Mouse (Mus musculus) intestine, embryonic 14.5 days (tissue): ENCODE data around the gene Orc1. TPM values are rescaled to one million over a fixed set of nuclear protein-coding genes. Genes with fewer than 3 reads are reported as not detected.

Experiments used
- ATAC-seq: fragments of 200-750 bp; cut with Nextera tagmentation; replicated peaks from 2 replicates; pipeline ENCODE4 v1.8.0; 2017; ENCODE audit warnings: low read depth, moderate number of reproducible peaks, moderate TSS enrichment, moderate library complexity; ENCODE audit not compliant: low FRiP score, low TSS enrichment
- DNase-seq: peaks from one replicate; pipeline ENCODE4 v3.0.0-alpha.2; 2018; ENCODE audit warnings: low spot score
- H3K27ac ChIP-seq: fragments of 300-500 bp; sonication (generic); 2 replicates; pipeline ENCODE4 v1.5.1; 2014; ENCODE audit warnings: low read depth, mild to moderate bottlenecking, control low read depth
- H3K27me3 ChIP-seq: fragments of 300-500 bp; sonication (generic); replicated peaks from 2 replicates; pipeline ENCODE4 v1.6.1; 2014; ENCODE audit warnings: low read length, control low read depth; ENCODE audit not compliant: control insufficient read depth, insufficient read depth
- H3K36me3 ChIP-seq: fragments of 300-500 bp; sonication (generic); 2 replicates; pipeline ENCODE4 v1.6.1; 2014; ENCODE audit warnings: low read length, control low read depth; ENCODE audit not compliant: control insufficient read depth, insufficient read depth
- H3K4me1 ChIP-seq: fragments of 300-500 bp; sonication (generic); replicated peaks from 2 replicates; pipeline ENCODE4 v1.6.1; 2014; ENCODE audit warnings: low read length, control low read depth, mixed read lengths; ENCODE audit not compliant: control insufficient read depth, insufficient read depth
- H3K4me2 ChIP-seq: fragments of 300-500 bp; sonication (generic); 2 replicates; pipeline ENCODE4 v1.6.1; 2014; ENCODE audit warnings: low read length
- H3K4me3 ChIP-seq: fragments of 300-500 bp; sonication (generic); 2 replicates; pipeline ENCODE4 v1.5.1; 2014; ENCODE audit warnings: low read depth, low read length, control low read depth, mixed read lengths
- H3K9ac ChIP-seq: fragments of 300-500 bp; sonication (generic); 2 replicates; pipeline ENCODE4 v1.6.1; 2014; ENCODE audit warnings: mild to moderate bottlenecking, low read length
- H3K9me3 ChIP-seq: fragments of 300-500 bp; sonication (generic); 2 replicates; pipeline ENCODE4 v1.6.1; 2016; ENCODE audit warnings: low read length, control low read depth; ENCODE audit not compliant: control insufficient read depth
- WGBS: fragments of 180-500 bp; shearing (Covaris S2); extraction: QIAGEN DNeasy Blood & Tissue Kit; methylation state at CpG from one replicate; pipeline ENCODE4 v1.1.7; 2014; 5-methylcytosine and 5-hydroxymethylcytosine counted together
- polyA plus RNA-seq: library from polyadenylated mRNA; unstranded; fragments of >200 nt; fragmentation: Nextera tagmentation; extraction: Ambion mirVana; gene quantifications from 2 replicates; pipeline ENCODE4 v1.2.1, GENCODE M21; 2014

Orc1 gene
- polyA plus RNA-seq, 1 experiment from 2014 or later: 12.6 TPM

GRCm38 (mm10) chr4:108629363-108629880 is 50.2 kb downstream of the Orc1 start:
- H3K27ac ChIP-seq: no peak overlapping the region
- no peak for ATAC-seq

GRCm38 (mm10) chr4:108630096-108630495 is 50.9 kb downstream of the Orc1 start:
- ATAC-seq (no peak), DNase-seq (no peak)
- Histone ChIP-seq H3K4me1 (no peaks in the 10 kb centered on the region), H3K27me3 (no peaks in the 10 kb centered on the region), H3K36me3 (peaks cover 96% of the 10 kb centered on the region), H3K27ac (no peak overlapping the region), H3K9ac (no peak overlapping the region), H3K9me3 (no peaks in the 10 kb centered on the region), H3K4me2 (no peak overlapping the region), H3K4me3 (no peak overlapping the region)
- 87% methylated on average over 9 of the region's 9 CpGs for WGBS

More at GRCm38 (mm10) chr4:108629363-108629880, 50.2 kb downstream of the Orc1 start:
- Histone ChIP-seq H3K4me1 (no peaks in the 10 kb centered on the region), H3K4me3 (no peak overlapping the region), H3K4me2 (no peak overlapping the region), H3K27me3 (no peaks in the 10 kb centered on the region), H3K36me3 (peaks cover 96% of the 10 kb centered on the region), H3K9me3 (no peaks in the 10 kb centered on the region), H3K9ac (no peak overlapping the region)
- WGBS: 93% methylated on average over 7 of the region's 7 CpGs
- no peak for DNase-seq

GRCm38 (mm10) chr4:108631616-108632015 is 52.4 kb downstream of the Orc1 start:
- DNase-seq (no peak), ATAC-seq (no peak)
- H3K4me2 ChIP-seq: no peak overlapping the region
- H3K9me3 ChIP-seq: no peaks in the 10 kb centered on the region
- peaks cover 85% of the 10 kb centered on the region for H3K36me3 ChIP-seq
- WGBS: 92% methylated on average over 4 of the region's 4 CpGs
- H3K4me3 ChIP-seq: no peak overlapping the region
- H3K9ac ChIP-seq: no peak overlapping the region
- no peak overlapping the region for H3K27ac ChIP-seq
- no peaks in the 10 kb centered on the region for H3K27me3 ChIP-seq
- H3K4me1 ChIP-seq: no peaks in the 10 kb centered on the region

- ATAC-seq (no peak), DNase-seq (no peak)
- Histone ChIP-seq H3K9ac (no peak overlapping the region), H3K9me3 (no peaks in the 10 kb centered on the region), H3K27me3 (no peaks in the 10 kb centered on the region), H3K36me3 (peaks cover 79% of the 10 kb centered on the region), H3K27ac (no peak overlapping the region), H3K4me3 (no peak overlapping the region), H3K4me1 (no peaks in the 10 kb centered on the region), H3K4me2 (no peak overlapping the region)
- WGBS: 81% methylated on average over 12 of the region's 12 CpGs
Observed at GRCm38 (mm10) chr4:108633703-108634102, 54.5 kb downstream of the Orc1 start.

GRCm38 (mm10) chr4:108634696-108635095 is 55.5 kb downstream of the Orc1 start:
- Histone ChIP-seq H3K4me2 (no peak overlapping the region), H3K4me3 (no peak overlapping the region), H3K9me3 (no peaks in the 10 kb centered on the region), H3K27me3 (no peaks in the 10 kb centered on the region), H3K27ac (no peak overlapping the region), H3K9ac (no peak overlapping the region), H3K4me1 (no peaks in the 10 kb centered on the region), H3K36me3 (peaks cover 71% of the 10 kb centered on the region)
- no peak for DNase-seq
- no peak for ATAC-seq
- 88% methylated on average over 4 of the region's 4 CpGs for WGBS

GRCm38 (mm10) chr4:108635101-108635500 is 55.9 kb downstream of the Orc1 start:
- no peak for ATAC-seq
- H3K36me3 ChIP-seq: peaks cover 67% of the 10 kb centered on the region

GRCm38 (mm10) chr4:108637721-108638120 is 58.5 kb downstream of the Orc1 start:
- H3K4me3 ChIP-seq: no peak overlapping the region
- no peaks in the 10 kb centered on the region for H3K9me3 ChIP-seq
- H3K36me3 ChIP-seq: peaks cover 60% of the 10 kb centered on the region
- ATAC-seq (no peak), DNase-seq (peak; percentile 7)
- H3K9ac ChIP-seq: no peak overlapping the region
- H3K27ac ChIP-seq: no peak overlapping the region
- H3K27me3 ChIP-seq: no peaks in the 10 kb centered on the region
- no peak overlapping the region for H3K4me2 ChIP-seq
- no peaks in the 10 kb centered on the region for H3K4me1 ChIP-seq
- WGBS: 91% methylated on average over 3 of the region's 3 CpGs

More at GRCm38 (mm10) chr4:108635101-108635500, 55.9 kb downstream of the Orc1 start:
- Histone ChIP-seq H3K9ac (no peak overlapping the region), H3K4me1 (no peaks in the 10 kb centered on the region), H3K27me3 (no peaks in the 10 kb centered on the region), H3K4me3 (no peak overlapping the region), H3K4me2 (no peak overlapping the region), H3K9me3 (no peaks in the 10 kb centered on the region), H3K27ac (no peak overlapping the region)
- no peak for DNase-seq

- ATAC-seq (no peak), DNase-seq (peak; percentile 32)
- Histone ChIP-seq H3K27ac (no peak overlapping the region), H3K4me3 (no peak overlapping the region), H3K36me3 (peaks cover 59% of the 10 kb centered on the region), H3K9me3 (no peaks in the 10 kb centered on the region), H3K9ac (no peak overlapping the region), H3K4me1 (no peaks in the 10 kb centered on the region), H3K27me3 (no peaks in the 10 kb centered on the region), H3K4me2 (no peak overlapping the region)
- 77% methylated on average over 5 of the region's 5 CpGs for WGBS
Observed at GRCm38 (mm10) chr4:108638752-108639151, 59.5 kb downstream of the Orc1 start.

- no peak overlapping the region for H3K9ac ChIP-seq
- H3K27ac ChIP-seq: no peak overlapping the region
- no peak overlapping the region for H3K4me2 ChIP-seq
- peaks cover 19% of the 10 kb centered on the region for H3K36me3 ChIP-seq
- WGBS: 68% methylated on average over 2 of the region's 2 CpGs
- DNase-seq (no peak), ATAC-seq (no peak)
- no peaks in the 10 kb centered on the region for H3K9me3 ChIP-seq
- H3K4me3 ChIP-seq: no peak overlapping the region
- H3K4me1 ChIP-seq: no peaks in the 10 kb centered on the region
- no peaks in the 10 kb centered on the region for H3K27me3 ChIP-seq
Observed at GRCm38 (mm10) chr4:108664407-108664806, 85.2 kb downstream of the Orc1 start.
